Mouse (Mus musculus) hindlimb bud, embryonic 11.5 days (tissue): ENCODE results near the gene Ninj2.

Experiments used
- DNase-seq: peaks from one replicate; pipeline ENCODE4 v3.0.0-alpha.2; 2012; ENCODE audit warnings: low read depth, low spot score; ENCODE audit errors: extremely low spot score

Ninj2 gene

GRCm38 (mm10) chr6:120091956-120092355 is 1.2 kb upstream of the Ninj2 start:
- no peak for DNase-seq

- DNase-seq, result no peak
These were observed 1.1 kb downstream of the Ninj2 start for GRCm38 (mm10) chr6:120094091-120094776.

DNA sequence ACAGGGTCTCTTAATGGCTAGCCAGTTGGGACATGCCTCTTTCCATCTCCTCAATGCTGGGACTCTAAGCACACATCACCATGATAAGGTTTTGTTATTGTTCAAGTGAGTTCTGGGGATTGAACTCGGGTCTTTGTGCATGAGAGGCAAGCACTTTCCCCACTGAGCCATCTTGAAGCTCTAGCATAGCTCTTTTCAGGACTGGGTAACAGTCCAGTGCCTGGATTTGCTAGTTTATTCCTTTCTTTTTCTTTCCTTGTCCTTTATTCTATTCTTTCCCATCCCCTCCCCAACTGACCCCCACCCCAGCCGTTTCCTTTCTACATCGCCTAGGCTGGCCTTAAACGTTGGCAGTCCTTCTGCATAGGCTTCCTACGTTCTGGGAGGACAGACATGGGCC is 1.9 kb downstream of the Ninj2 start:
- DNase-seq, result no peak

- no peak for DNase-seq
These were observed 2.4 kb downstream of the Ninj2 start for GRCm38 (mm10) chr6:120095501-120095900.

- DNase-seq, result no peak
These were observed 6.2 kb downstream of the Ninj2 start for GRCm38 (mm10) chr6:120099392-120099791.

DNA sequence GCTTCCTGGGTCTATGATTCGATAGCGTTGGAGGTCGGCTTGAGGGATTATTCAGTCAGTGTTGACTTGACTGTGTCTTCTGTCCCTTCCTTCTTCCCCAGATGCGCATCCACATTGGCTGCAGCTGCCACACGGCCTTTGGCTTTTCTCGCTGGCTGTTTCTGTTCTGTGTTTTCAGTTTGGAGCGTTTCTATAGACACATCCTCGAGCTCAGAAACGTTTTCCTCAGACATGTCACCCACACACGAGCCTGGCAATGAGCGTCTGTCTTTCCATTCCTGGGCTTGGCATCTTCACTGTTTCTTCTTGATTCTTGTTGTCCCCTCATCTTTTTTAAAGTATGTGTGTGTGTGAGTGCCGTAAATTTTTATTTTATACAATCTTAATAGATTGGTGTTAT is 8.1 kb downstream of the Ninj2 start:
- no peak for DNase-seq

DNA sequence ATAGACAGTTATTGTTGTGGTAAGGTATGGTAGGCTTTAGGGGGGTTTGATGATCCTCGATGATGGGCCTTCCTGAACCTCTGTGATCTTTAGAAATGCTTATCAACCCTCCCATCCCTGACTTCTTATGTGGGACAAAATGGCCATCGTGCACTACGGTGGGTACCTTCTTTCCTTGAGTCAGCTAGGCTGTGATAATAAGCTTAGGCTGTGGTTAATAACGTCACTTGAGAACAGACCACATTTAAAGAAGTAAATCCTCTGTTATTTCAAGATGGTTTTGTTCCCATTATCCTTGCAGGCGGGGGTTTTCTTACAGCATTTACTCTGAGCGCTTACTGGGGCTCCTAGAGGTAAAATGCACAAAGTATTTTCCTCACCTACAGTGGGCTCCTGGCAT is 8.8 kb downstream of the Ninj2 start:
- DNase-seq, result no peak

- DNase-seq, result no peak
These were observed 10.0 kb downstream of the Ninj2 start for GRCm38 (mm10) chr6:120103104-120103503.

- DNase-seq, result no peak
These were observed 11.9 kb downstream of the Ninj2 start for GRCm38 (mm10) chr6:120105055-120105454.

DNA sequence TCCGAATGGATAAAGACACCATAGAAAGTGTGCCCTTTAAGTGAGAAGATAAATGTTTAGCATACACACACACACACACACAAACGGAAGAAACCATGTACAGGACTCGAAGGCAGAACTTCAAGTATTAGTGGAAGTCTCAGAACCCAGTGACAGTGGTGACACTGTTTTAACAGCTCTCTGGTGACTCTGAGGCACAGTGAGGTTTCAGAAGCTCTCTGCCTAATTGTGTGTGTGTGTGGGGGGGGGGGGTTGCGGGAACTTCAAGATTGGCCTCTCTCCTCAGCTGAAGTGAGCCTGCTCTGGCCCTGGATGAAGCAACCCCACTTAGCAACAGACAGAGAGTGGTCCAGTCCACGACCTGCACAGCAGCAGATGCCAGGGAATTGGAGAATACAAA is 14.4 kb downstream of the Ninj2 start:
- no peak for DNase-seq

GRCm38 (mm10) chr6:120108061-120108460 is 14.9 kb downstream of the Ninj2 start:
- no peak for DNase-seq

- DNase-seq, result no peak
These were observed 16.0 kb downstream of the Ninj2 start for GRCm38 (mm10) chr6:120109173-120109572.

GRCm38 (mm10) chr6:120109932-120110331 is 16.8 kb downstream of the Ninj2 start:
- no peak for DNase-seq

- DNase-seq, result no peak
These were observed 17.7 kb downstream of the Ninj2 start for GRCm38 (mm10) chr6:120110738-120111409.

- DNase-seq, result no peak
These were observed 18.2 kb downstream of the Ninj2 start for GRCm38 (mm10) chr6:120111410-120111783.

DNA sequence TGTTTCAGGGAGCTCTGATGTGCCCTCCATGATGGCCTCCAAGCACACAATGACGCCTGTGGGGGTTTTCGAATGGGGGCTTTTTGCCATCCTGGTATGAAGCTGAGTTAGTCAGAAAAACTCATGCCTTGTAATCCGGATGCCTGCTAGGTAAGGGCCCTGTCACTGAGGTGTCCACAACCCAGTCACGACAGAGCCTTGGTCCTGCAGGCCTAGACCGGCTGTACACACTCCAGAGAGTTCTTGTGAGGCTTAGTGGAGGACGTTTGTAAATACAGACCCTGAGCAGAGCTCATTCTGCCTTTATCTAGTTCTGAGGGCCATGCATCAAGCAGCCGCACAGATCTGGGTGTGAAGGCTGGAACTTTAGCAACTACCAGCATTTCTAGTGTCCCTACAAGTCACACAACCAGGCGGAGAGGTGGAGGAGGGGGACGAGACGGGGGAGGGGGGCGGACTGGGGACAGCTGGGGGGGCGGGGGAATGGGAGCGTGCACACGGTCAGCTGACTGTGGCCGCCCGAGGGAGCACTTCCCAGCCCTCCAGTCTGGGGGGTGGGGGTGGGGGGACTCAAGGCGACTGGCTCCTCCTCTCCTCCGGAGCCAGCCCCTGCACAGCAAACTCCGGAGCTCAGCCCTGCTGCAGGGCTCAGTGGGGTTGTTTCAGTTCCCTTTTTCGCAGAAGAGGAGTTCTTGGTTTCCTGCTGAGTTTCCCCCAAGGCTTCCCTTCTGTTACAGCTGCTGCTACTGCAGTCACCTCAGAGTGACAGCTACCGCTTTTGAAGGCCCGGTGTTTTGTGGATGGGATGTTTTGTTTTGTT is 19.0 kb downstream of the Ninj2 start:
- DNase-seq, result peak; percentile 30

DNA sequence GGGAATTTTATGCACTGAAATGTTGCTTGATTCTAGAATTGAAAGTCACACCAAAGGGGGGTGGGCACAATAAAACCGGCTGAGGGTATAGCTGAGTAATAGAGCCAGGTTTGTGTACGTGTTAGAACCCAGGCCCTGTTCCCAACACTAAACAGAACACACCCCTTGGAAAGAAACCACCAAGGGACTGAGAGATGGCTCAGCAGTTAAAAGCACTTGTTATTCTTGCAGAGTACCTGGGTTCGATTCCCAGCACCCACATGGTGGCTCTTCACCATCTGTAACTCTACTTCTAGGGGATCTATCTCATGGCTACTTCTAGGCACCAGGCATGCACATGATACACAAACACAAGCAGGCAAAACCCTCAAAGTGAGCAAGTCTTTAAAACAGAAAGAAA is 20.7 kb downstream of the Ninj2 start:
- DNase-seq, result no peak

DNA sequence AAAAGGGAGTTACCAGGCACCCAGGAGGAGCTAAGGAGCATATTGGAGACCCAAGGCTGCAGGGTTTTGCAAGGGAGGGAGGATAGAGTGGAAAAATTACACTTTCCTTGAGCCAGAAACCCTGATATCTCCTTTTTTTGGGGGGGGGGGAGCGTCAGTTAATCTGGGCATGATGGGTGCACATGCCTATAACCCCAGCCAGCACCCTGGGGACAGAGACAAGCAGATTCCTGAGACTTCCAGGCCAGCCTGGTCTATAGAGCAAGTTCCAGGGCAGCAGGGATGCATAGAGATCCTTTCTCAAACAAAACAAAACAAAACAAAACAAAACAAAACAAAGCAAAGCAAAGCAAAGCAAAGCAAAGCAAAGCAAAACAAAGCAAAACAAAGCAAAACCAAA is 21.1 kb downstream of the Ninj2 start:
- no peak for DNase-seq

DNA sequence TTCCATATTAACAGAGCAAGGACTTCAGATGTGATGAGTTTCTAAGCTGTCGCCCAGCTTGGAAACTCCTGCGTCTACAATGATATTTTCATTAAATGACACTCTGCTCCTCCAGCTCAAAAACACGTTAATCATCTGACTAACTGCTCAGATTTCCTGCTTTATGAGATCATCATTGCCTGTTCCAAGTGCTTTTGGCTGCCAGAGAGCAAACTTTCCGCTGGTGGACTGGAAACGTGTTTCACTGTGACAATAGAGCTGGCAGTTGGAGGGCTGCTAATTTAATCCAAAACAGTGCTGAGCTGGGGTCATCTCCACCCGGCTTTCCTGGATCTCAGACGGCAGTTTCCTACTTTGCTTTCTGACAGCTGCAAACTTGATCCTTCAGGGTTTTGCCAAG is 21.5 kb downstream of the Ninj2 start:
- no peak for DNase-seq

- DNase-seq, result no peak
These were observed 22.3 kb downstream of the Ninj2 start for GRCm38 (mm10) chr6:120115443-120115842.

GRCm38 (mm10) chr6:120119824-120120223 is 26.7 kb downstream of the Ninj2 start:
- DNase-seq, result no peak

DNA sequence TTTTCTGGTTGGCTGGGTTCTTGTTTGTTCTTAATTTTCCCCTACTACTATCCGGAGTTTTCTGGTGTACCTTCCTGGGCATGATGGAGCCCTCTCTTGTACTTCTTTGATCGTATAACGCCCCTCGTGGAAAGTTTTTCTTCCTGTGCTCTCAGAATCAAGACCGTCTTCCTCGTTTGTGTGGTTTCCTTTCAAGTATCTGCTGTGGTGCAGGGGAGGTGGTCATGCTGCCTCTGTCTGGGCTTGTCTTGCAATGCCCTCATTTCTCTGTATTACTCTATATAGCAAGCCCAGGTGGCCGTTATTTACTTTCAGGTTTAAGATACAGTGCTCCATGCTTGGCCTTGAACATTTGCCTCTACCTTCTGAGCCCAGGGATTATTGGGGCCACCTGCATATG is 31.5 kb downstream of the Ninj2 start:
- no peak for DNase-seq
